Mouse (Mus musculus) adrenal gland, adult 2 months (tissue): ENCODE measurements around the gene Trat1. TPM values are rescaled to one million over a fixed set of nuclear protein-coding genes. Genes with fewer than 3 reads are reported as not detected.

ENCODE experiments used
- DNase-seq: peaks from one replicate; pipeline ENCODE4 v3.0.0; 2021
- polyA plus RNA-seq: library from polyadenylated mRNA; depleted of rRNA; stranded (reverse); fragments of >200 nt; gene quantifications from 2 replicates; pipeline ENCODE4 v1.2.3, GENCODE M21; 2012; rRNA removed
- total RNA-seq, 2 experiments: library from RNA; stranded (reverse); gene quantifications; 2 replicates each; pipeline ENCODE4 v1.2.3; 2021

Gene Trat1
- total and polyA plus RNA-seq, 3 experiments, result not detected

GRCm38 (mm10) chr16:48719679-48720078, 52.1 kb downstream of the Trat1 start:
- DNase-seq, result no peak

DNA sequence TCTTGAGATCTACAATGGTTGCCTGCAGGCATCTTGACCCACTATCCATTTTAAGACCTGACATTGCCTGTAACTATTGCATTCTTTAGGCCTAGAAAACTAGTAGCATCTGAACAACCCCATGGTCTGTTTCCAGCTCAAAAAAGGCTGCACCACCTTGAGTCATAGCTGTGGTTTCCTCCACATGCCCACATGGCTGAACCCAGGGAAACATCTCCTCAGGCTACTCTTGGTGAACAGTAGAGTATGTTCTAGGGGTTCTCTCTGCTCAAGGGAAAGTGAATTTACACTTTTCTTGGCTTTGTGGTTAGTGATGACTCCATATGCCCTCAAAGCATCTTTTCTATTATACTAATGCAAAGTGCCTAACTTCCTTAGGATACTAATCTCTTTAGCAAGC, 55.5 kb downstream of the Trat1 start:
- DNase-seq, result no peak

DNA sequence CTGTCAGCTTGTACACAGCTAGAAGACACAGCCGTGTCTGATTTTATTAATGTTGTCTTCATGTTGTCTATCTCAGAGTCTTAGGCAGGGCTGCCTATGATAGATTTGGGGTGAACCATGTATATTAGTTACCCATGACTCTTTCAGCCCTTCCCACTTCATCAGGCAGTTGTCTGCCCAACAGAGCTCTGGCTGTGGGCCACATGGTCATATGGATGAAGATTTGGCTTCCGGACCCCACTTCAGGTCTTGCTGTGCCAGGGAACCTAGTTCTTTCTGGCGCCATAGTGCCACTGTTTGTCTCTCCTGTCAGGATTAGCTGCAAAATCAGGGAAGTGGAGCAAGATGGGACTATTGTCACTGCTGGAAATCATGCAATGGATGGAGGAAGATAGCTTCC, 69.9 kb downstream of the Trat1 start:
- DNase-seq, result no peak

Other genes starting within 250 kb of the Trat1 start
- not detected for gene Retnlb, start 44.8 kb upstream of the Trat1 start, total RNA-seq
- not detected in 2 replicates for gene Retnlb, start 44.8 kb upstream of the Trat1 start, polyA plus RNA-seq
- gene Retnla, start 70.5 kb upstream of the Trat1 start, total RNA-seq, result 10 to 100 TPM; 14.5 to 36.5 TPM
- gene Retnla, start 70.5 kb upstream of the Trat1 start, polyA plus RNA-seq, result 23.0 and 26.3 TPM in 2 replicates
- gene Retnlg, start 100.6 kb upstream of the Trat1 start, total RNA-seq, result 1 to 10 TPM in 1 of 2 experiments, under 1 TPM in 1; 0.73 to 1.4 TPM
- 0.44 TPM in 1 of 2 replicates, not detected in the other for gene Retnlg, start 100.6 kb upstream of the Trat1 start, polyA plus RNA-seq
- 10 to 100 TPM; 17.0 to 23.9 TPM for gene Dzip3, start 222.1 kb upstream of the Trat1 start, total RNA-seq
- 1.3 and 2.1 TPM in 2 replicates for gene Dzip3, start 222.1 kb upstream of the Trat1 start, polyA plus RNA-seq
- gene Cip2a, start 222.2 kb upstream of the Trat1 start, total RNA-seq, result 1 to 10 TPM; 1.2 to 1.9 TPM
- 0.07 and 0.30 TPM in 2 replicates for gene Cip2a, start 222.2 kb upstream of the Trat1 start, polyA plus RNA-seq